Mouse (Mus musculus): ENCODE measurements around the gene Fance.

- TF ChIP-seq CTCF (IDR thresholded peaks at IDR 0.05; ENCODE audit: low read depth, low read length) (no peak), POLR2A (IDR thresholded peaks at IDR 0.05; ENCODE audit: borderline replicate concordance, low read depth, low read length) (no peak)
Measured at GRCm38 (mm10) chr17:28352018-28352417, 38.7 kb downstream of the Fance start.
